Mouse (Mus musculus) CH12.LX (cell line): ENCODE data around the gene Msx3.

Experiments used
- CHD2 ChIP-seq: IDR thresholded peaks from 2 replicates; pipeline ENCODE4 v1.6.1; 2011; ENCODE audit warnings: low read length, improper control_type of control experiment
- EP300 ChIP-seq: IDR thresholded peaks from 2 replicates; pipeline ENCODE4 v1.6.1; 2011; ENCODE audit warnings: low read length, improper control_type of control experiment
- POLR2A ChIP-seq: IDR thresholded peaks from 2 replicates; pipeline ENCODE4 v1.6.1; 2011; ENCODE audit warnings: low read depth, mild to moderate bottlenecking, improper control_type of control experiment, low read length

- TF ChIP-seq CHD2 (no peak), EP300 (no peak), POLR2A (no peak)
Observed at GRCm38 (mm10) chr7:140090601-140091000, 41.7 kb upstream of the Msx3 start.
